Mouse (Mus musculus) olfactory bulb, adult 2 months (tissue): ENCODE measurements around the gene Timm10.

Experiments
- CTCF ChIP-seq: fragments of 200-500 bp; IDR thresholded peaks from 2 replicates; pipeline ENCODE4 v1.5.1; 2012; ENCODE audit warnings: low read depth, mild to moderate bottlenecking, low read length, moderate library complexity; ENCODE audit not compliant: insufficient read depth
- POLR2A ChIP-seq: fragments of 200-500 bp; IDR thresholded peaks from 2 replicates; pipeline ENCODE4 v1.6.1; 2012; ENCODE audit warnings: mild to moderate bottlenecking, low read depth, low read length, moderate library complexity; ENCODE audit not compliant: insufficient read depth

GRCm38 (mm10) chr2:84840748-84841563 is 14.2 kb downstream of the Timm10 start:
- TF ChIP-seq CTCF: no peak
- no peak for TF ChIP-seq POLR2A
